Mouse (Mus musculus): ENCODE results near the gene Nosip. TPM values are rescaled to one million over a fixed set of nuclear protein-coding genes. Genes with fewer than 3 reads are reported as not detected.

The Nosip gene
- total and polyA plus RNA-seq, 3 experiments, result 72.4 to 86.8 (median 81.4) TPM

- Histone ChIP-seq H3K79me2 (replicated peaks; ENCODE audit: control insufficient read depth, extremely low read depth, insufficient read depth, poor library complexity, severe bottlenecking) (no peaks in the 10 kb centered on the region), H3K4me3 (replicated peaks in 1 of 3; ENCODE audit: low read depth in 2 of 3, low read length in 2 of 3, poor library complexity in 1 of 3) (no peak overlapping the region), H3K4me2 (ENCODE audit: insufficient read depth, low read depth, poor library complexity, severe bottlenecking) (no peak overlapping the region), H3K9me3 (replicated peaks; ENCODE audit: low read length) (no peaks in the 10 kb centered on the region), H3K27me3 (replicated peaks) (no peaks in the 10 kb centered on the region), H3K27ac (ENCODE audit: insufficient read depth, low read depth) (no peak overlapping the region), H3K9ac (ENCODE audit: insufficient read depth, low read depth) (no peak overlapping the region), H3K4me1 (ENCODE audit: control insufficient read depth in 1 of 2, insufficient read depth in 2 of 2) (peaks cover 3 to 16% of the 10 kb centered on the region in 2 experiments), H3K36me3 (replicated peaks in 1 of 2; ENCODE audit: control insufficient read depth in 1 of 2, insufficient read depth in 1 of 2, low read length in 1 of 2) (no peaks in the 10 kb centered on the region)
- dilution Hi-C loops (cut with MboI; ENCODE audit: extremely low pct_ligation_motif_present, extremely low pct_unique_long_range_greater_than_20kb, low sequenced_read_pairs) (no loop called here), in situ Hi-C loops (cut with MboI; ENCODE audit: low pct_ligation_motif_present, low pct_unique_long_range_greater_than_20kb, low sequenced_read_pairs) (no loop called here)
- no peak for DNase-seq (ENCODE audit: extremely low read depth)
- TF ChIP-seq CHD1 (IDR thresholded peaks at IDR 0.05; ENCODE audit: low read depth, low read length) (no peak), CHD2 (IDR thresholded peaks at IDR 0.05; ENCODE audit: low read length) (no peak), POLR2AphosphoS2 (IDR thresholded peaks at IDR 0.05; ENCODE audit: low read depth, low read length) (no peak), USF2 (conservative IDR thresholded peaks at IDR 0.05; ENCODE audit: low read depth, low read length) (no peak), TBP (conservative IDR thresholded peaks at IDR 0.05; ENCODE audit: low read depth, low read length) (no peak), KAT2A (IDR thresholded peaks at IDR 0.05; ENCODE audit: insufficient replicate concordance, low read length) (no peak), ZKSCAN1 (IDR thresholded peaks at IDR 0.05; ENCODE audit: borderline replicate concordance, low read depth, low read length) (no peak), IRF4 (IDR thresholded peaks at IDR 0.05; ENCODE audit: low read depth, low read length) (no peak), NRF1 (IDR thresholded peaks at IDR 0.05; ENCODE audit: low read depth, low read length) (no peak), ELF1 (IDR thresholded peaks at IDR 0.05; ENCODE audit: low read depth, low read length) (no peak), MAFK (IDR thresholded peaks at IDR 0.05; ENCODE audit: insufficient replicate concordance, low read length) (no peak), E2F4 (IDR thresholded peaks at IDR 0.05; ENCODE audit: insufficient replicate concordance, low read depth, low read length) (no peak), SIN3A (IDR thresholded peaks at IDR 0.05; ENCODE audit: low read length) (no peak), MAX (IDR thresholded peaks at IDR 0.05; ENCODE audit: low read length) (no peak), ZMIZ1 (IDR thresholded peaks at IDR 0.05; ENCODE audit: low read depth, low read length) (no peak), MXI1 (IDR thresholded peaks at IDR 0.05; ENCODE audit: low read depth, low read length) (no peak), TCF12 (IDR thresholded peaks at IDR 0.05; ENCODE audit: low read depth, low read length) (no peak), MYC (IDR thresholded peaks at IDR 0.05; ENCODE audit: low read depth, low read length) (no peak), USF1 (IDR thresholded peaks at IDR 0.05; ENCODE audit: low read depth, low read length) (no peak)
These were observed 29.1 kb downstream of the Nosip start for GRCm38 (mm10) chr7:45091001-45091990.

GRCm38 (mm10) chr7:45092048-45092447 lies 29.8 kb downstream of the Nosip start, which contains the start of gene Rcn3:
Gene Rcn3 (minus strand): TSS chr7:45092221.
- dilution Hi-C loops (cut with MboI; ENCODE audit: extremely low pct_ligation_motif_present, extremely low pct_unique_long_range_greater_than_20kb, low sequenced_read_pairs) (no loop called here), in situ Hi-C loops (cut with MboI; ENCODE audit: low pct_ligation_motif_present, low pct_unique_long_range_greater_than_20kb, low sequenced_read_pairs) (no loop called here)
- no peak within 1 kb of the TSS for H3K9ac ChIP-seq (ENCODE audit: insufficient read depth, low read depth)
- H3K36me3 ChIP-seq (replicated peaks in 1 of 2; ENCODE audit: control insufficient read depth in 1 of 2, insufficient read depth in 1 of 2, low read length in 1 of 2), result no peaks in the 10 kb centered on the region
- no peak within 1 kb of the TSS for H3K27ac ChIP-seq (ENCODE audit: insufficient read depth, low read depth)
- no peaks in the 10 kb centered on the region for H3K27me3 ChIP-seq (replicated peaks)
- no peak within 1 kb of the TSS for H3K4me2 ChIP-seq (ENCODE audit: insufficient read depth, low read depth, poor library complexity, severe bottlenecking)
- H3K4me1 ChIP-seq (ENCODE audit: control insufficient read depth in 1 of 2, insufficient read depth in 2 of 2), result peaks cover 3 to 16% of the 10 kb centered on the region in 2 experiments
- no peaks in the 10 kb centered on the region for H3K79me2 ChIP-seq (replicated peaks; ENCODE audit: control insufficient read depth, extremely low read depth, insufficient read depth, poor library complexity, severe bottlenecking)
- TF ChIP-seq ZKSCAN1 (IDR thresholded peaks at IDR 0.05; ENCODE audit: borderline replicate concordance, low read depth, low read length) (no peak), MAX (IDR thresholded peaks at IDR 0.05; ENCODE audit: low read length) (no peak)
- no peak for DNase-seq (ENCODE audit: extremely low read depth)
- H3K4me3 ChIP-seq (replicated peaks in 1 of 3; ENCODE audit: low read depth in 2 of 3, low read length in 2 of 3, poor library complexity in 1 of 3), result no peak within 1 kb of the TSS
- no peaks in the 10 kb centered on the region for H3K9me3 ChIP-seq (replicated peaks; ENCODE audit: low read length)

Data from CH12.LX (cell line).